Mouse (Mus musculus) spleen, adult 10 weeks (tissue): ENCODE results near the gene Bak1. TPM values are rescaled to one million over a fixed set of nuclear protein-coding genes. Genes with fewer than 3 reads are reported as not detected.

ENCODE experiments used
- polyA plus RNA-seq: library from polyadenylated mRNA; stranded (reverse); fragments of 350-450 nt; fragmentation: Illumina TruSeq; extraction: RNeasy Lipid Tissue Mini Kit (QIAGEN cat#74804); gene quantifications from one replicate; pipeline ENCODE4 v1.2.3, GENCODE M21; 2015; ENCODE audit warnings: low replicate concordance; ENCODE audit not compliant: insufficient read depth

Bak1 gene
- polyA plus RNA-seq: 23.5 TPM

GRCm38 (mm10) chr17:27028909-27029308, at the start of gene Bak1:
Gene Bak1, minus strand, starts transcription at chr17:27029009.

DNA sequence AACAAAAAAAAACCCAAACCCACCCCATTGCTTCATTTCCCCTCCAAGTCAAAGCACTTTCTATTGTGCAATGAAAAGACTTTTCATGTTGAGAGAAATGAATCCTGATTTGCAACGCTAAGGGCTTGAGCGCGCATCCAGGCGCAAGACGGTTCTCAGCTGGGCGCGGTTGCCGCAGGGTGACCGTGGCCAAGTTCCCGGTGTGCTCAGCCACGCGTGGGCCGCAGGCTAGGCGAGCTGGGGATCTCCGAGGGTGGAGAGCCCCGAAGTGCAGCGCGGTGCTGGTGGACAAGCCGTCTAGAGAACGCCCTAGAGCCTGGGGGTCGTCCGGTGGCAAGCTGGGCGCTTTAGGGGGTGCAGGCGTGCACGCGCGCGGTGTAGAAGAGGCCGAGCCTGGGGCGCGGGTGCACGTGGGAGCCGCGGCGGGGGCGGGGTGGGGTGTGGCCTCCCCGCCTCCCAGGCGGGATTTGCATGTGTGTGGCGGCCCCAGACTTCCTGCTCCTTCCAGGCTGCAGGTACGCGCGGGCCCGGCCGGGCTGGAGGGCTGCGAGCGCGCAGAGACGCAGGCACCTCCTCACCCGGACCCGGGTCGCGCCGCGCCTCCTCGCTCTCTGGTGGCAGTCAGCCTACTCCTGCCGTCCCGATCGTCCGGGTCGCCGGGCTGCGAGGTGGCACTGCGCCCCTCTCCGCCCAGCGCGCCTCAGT, 28.2 kb upstream of the Bak1 start, which contains the start of gene Itpr3:
Gene Itpr3, plus strand, starts transcription at position 493 of the 705 bp plus-strand sequence.

DNA sequence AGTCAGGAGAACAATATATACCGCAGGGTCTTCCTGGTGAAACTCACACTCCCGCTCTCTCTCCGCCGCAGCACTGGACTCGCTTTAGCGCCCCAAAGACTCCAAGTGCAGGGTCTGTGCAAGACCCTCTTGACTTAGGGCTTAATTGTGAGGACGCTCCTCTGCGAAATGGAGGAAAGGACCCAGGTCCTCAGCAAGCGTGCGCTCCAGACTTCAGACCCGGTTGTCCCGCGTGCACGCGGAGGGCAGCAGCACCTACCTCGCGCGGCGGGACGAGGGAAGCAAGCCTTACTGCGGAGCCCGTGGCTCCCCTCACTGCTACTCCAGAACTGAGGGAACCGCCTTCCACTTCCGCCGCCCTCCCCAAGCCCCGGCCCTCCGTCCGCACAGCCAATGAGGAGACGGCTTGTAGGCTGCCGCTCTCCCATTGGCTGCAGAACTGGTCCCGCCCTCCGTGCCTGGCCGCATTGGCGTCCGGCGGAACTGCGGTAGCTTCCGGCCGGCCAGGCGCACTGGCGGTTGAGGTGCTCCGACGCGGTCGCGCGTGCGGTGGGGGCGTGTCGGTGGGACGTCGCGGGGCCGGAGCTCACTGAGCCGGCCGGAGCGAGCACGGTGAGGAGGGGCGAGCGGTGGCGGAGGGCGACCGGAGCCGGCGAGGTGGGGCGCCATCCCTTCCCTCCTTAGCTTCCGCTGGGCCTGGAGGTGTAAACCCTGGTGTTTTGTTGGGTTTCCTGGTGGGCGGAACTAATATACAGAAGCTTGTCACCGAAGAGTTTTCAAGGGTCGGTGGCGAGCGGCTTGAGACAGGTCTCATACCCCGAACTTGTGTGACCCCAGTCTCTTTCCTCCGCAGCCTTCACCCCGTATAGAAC, 55.9 kb downstream of the Bak1 start, which contains the start of gene Zbtb9:
Gene Zbtb9, plus strand, starts transcription at position 465 of the 872 bp plus-strand sequence.

Other genes with a start within 250 kb of the Bak1 start
- 46.1 TPM for gene Bnip1, start 247.9 kb downstream of the Bak1 start, polyA plus RNA-seq
- gene Nkx2-5, start 184.0 kb downstream of the Bak1 start, polyA plus RNA-seq: not detected
- gene Kifc5b, start 111.9 kb downstream of the Bak1 start, polyA plus RNA-seq: 2.3 TPM
- gene Phf1, start 96.0 kb downstream of the Bak1 start, polyA plus RNA-seq: 41.9 TPM
- 59.0 TPM for gene Cuta, start 89.4 kb downstream of the Bak1 start, polyA plus RNA-seq
- 2.5 TPM for gene Syngap1, start 87.8 kb downstream of the Bak1 start, polyA plus RNA-seq
- 29.6 TPM for gene Zbtb9, start 55.8 kb downstream of the Bak1 start, polyA plus RNA-seq
- gene Itpr3, start 28.3 kb upstream of the Bak1 start, polyA plus RNA-seq: 19.6 TPM
- gene Uqcc2, start 104.9 kb upstream of the Bak1 start, polyA plus RNA-seq: 41.2 TPM
- 0.44 TPM for gene Ip6k3, start 138.8 kb upstream of the Bak1 start, polyA plus RNA-seq
- gene Lemd2, start 175.5 kb upstream of the Bak1 start, polyA plus RNA-seq: 17.9 TPM